Mouse (Mus musculus): ENCODE measurements around the gene Pex14. TPM values are rescaled to one million over a fixed set of nuclear protein-coding genes. Genes with fewer than 3 reads are reported as not detected.

Gene Pex14
- polyA plus RNA-seq, 1 experiment: 49.3 TPM

- Histone ChIP-seq H3K36me3 (ENCODE audit: control insufficient read depth, insufficient read depth, low read length) (no peaks in the 10 kb centered on the region), H3K27ac (ENCODE audit: insufficient read depth, low read depth, low read length) (no peak overlapping the region), H3K27me3 (replicated peaks; ENCODE audit: control insufficient read depth, insufficient read depth, low read length) (no peaks in the 10 kb centered on the region), H3K4me3 (ENCODE audit: insufficient read depth, low read depth, low read length) (no peak overlapping the region), H3K4me1 (ENCODE audit: control insufficient read depth, insufficient read depth, low read length) (peaks cover 12% of the 10 kb centered on the region)
- TF ChIP-seq POLR2A (IDR thresholded peaks at IDR 0.05; ENCODE audit: low read depth, low read length) (no peak), CTCF (conservative IDR thresholded peaks at IDR 0.05; ENCODE audit: insufficient read depth, insufficient read length, low read depth, low read length) (no peak)
- no peak for DNase-seq
- 77% methylated on average over 7 of the region's 7 CpGs for WGBS
Observed at GRCm38 (mm10) chr4:148974833-148975232, 124.8 kb downstream of the Pex14 start.

- Histone ChIP-seq H3K36me3 (ENCODE audit: control insufficient read depth, insufficient read depth, low read length) (no peaks in the 10 kb centered on the region), H3K4me1 (ENCODE audit: control insufficient read depth, insufficient read depth, low read length) (peaks cover 13% of the 10 kb centered on the region), H3K27ac (ENCODE audit: insufficient read depth, low read depth, low read length) (no peak overlapping the region), H3K27me3 (replicated peaks; ENCODE audit: control insufficient read depth, insufficient read depth, low read length) (no peaks in the 10 kb centered on the region), H3K4me3 (ENCODE audit: insufficient read depth, low read depth, low read length) (no peak overlapping the region)
- 72% methylated on average over 14 of the region's 14 CpGs for WGBS
- no peak for TF ChIP-seq CTCF (conservative IDR thresholded peaks at IDR 0.05; ENCODE audit: insufficient read depth, insufficient read length, low read depth, low read length)
- TF ChIP-seq POLR2A (IDR thresholded peaks at IDR 0.05; ENCODE audit: low read depth, low read length): no peak
- no peak for DNase-seq
Observed at GRCm38 (mm10) chr4:148973387-148973786, 126.3 kb downstream of the Pex14 start.

- DNase-seq: peak; percentile 33
- Histone ChIP-seq H3K4me1 (ENCODE audit: control insufficient read depth, insufficient read depth, low read length) (peaks cover 10% of the 10 kb centered on the region), H3K4me3 (ENCODE audit: insufficient read depth, low read depth, low read length) (no peak overlapping the region), H3K27ac (ENCODE audit: insufficient read depth, low read depth, low read length) (no peak overlapping the region), H3K27me3 (replicated peaks; ENCODE audit: control insufficient read depth, insufficient read depth, low read length) (no peaks in the 10 kb centered on the region), H3K36me3 (ENCODE audit: control insufficient read depth, insufficient read depth, low read length) (no peaks in the 10 kb centered on the region)
- 64% methylated on average over 14 of the region's 14 CpGs for WGBS
- TF ChIP-seq POLR2A (IDR thresholded peaks at IDR 0.05; ENCODE audit: low read depth, low read length) (no peak), CTCF (conservative IDR thresholded peaks at IDR 0.05; ENCODE audit: insufficient read depth, insufficient read length, low read depth, low read length) (no peak)
Observed at GRCm38 (mm10) chr4:148972707-148973106, 127.0 kb downstream of the Pex14 start.

GRCm38 (mm10) chr4:148971613-148972242 is 127.9 kb downstream of the Pex14 start:
- Histone ChIP-seq H3K27me3 (replicated peaks; ENCODE audit: control insufficient read depth, insufficient read depth, low read length) (no peaks in the 10 kb centered on the region), H3K4me1 (ENCODE audit: control insufficient read depth, insufficient read depth, low read length) (peaks cover 10% of the 10 kb centered on the region), H3K36me3 (ENCODE audit: control insufficient read depth, insufficient read depth, low read length) (no peaks in the 10 kb centered on the region), H3K4me3 (ENCODE audit: insufficient read depth, low read depth, low read length) (no peak overlapping the region), H3K27ac (ENCODE audit: insufficient read depth, low read depth, low read length) (no peak overlapping the region)
- no peak for TF ChIP-seq POLR2A (IDR thresholded peaks at IDR 0.05; ENCODE audit: low read depth, low read length)
- no peak for TF ChIP-seq CTCF (conservative IDR thresholded peaks at IDR 0.05; ENCODE audit: insufficient read depth, insufficient read length, low read depth, low read length)
- WGBS: 53% methylated on average over 3 of the region's 3 CpGs
- no peak for DNase-seq

GRCm38 (mm10) chr4:148970742-148971141 is 128.9 kb downstream of the Pex14 start:
- 64% methylated on average over 4 of the region's 4 CpGs for WGBS
- H3K4me3 ChIP-seq (ENCODE audit: insufficient read depth, low read depth, low read length): no peak overlapping the region
- H3K27ac ChIP-seq (ENCODE audit: insufficient read depth, low read depth, low read length): no peak overlapping the region
- TF ChIP-seq CTCF (conservative IDR thresholded peaks at IDR 0.05; ENCODE audit: insufficient read depth, insufficient read length, low read depth, low read length) (no peak), POLR2A (IDR thresholded peaks at IDR 0.05; ENCODE audit: low read depth, low read length) (no peak)
- no peaks in the 10 kb centered on the region for H3K36me3 ChIP-seq (ENCODE audit: control insufficient read depth, insufficient read depth, low read length)
- DNase-seq: peak; percentile 54
- H3K27me3 ChIP-seq (replicated peaks; ENCODE audit: control insufficient read depth, insufficient read depth, low read length): no peaks in the 10 kb centered on the region
- peaks cover 10% of the 10 kb centered on the region for H3K4me1 ChIP-seq (ENCODE audit: control insufficient read depth, insufficient read depth, low read length)

GRCm38 (mm10) chr4:148969610-148970009 is 130.1 kb downstream of the Pex14 start:
- Histone ChIP-seq H3K4me1 (ENCODE audit: control insufficient read depth, insufficient read depth, low read length) (peaks cover 10% of the 10 kb centered on the region), H3K27me3 (replicated peaks; ENCODE audit: control insufficient read depth, insufficient read depth, low read length) (no peaks in the 10 kb centered on the region), H3K4me3 (ENCODE audit: insufficient read depth, low read depth, low read length) (no peak overlapping the region), H3K36me3 (ENCODE audit: control insufficient read depth, insufficient read depth, low read length) (no peaks in the 10 kb centered on the region), H3K27ac (ENCODE audit: insufficient read depth, low read depth, low read length) (no peak overlapping the region)
- no peak for TF ChIP-seq CTCF (conservative IDR thresholded peaks at IDR 0.05; ENCODE audit: insufficient read depth, insufficient read length, low read depth, low read length)
- TF ChIP-seq POLR2A (IDR thresholded peaks at IDR 0.05; ENCODE audit: low read depth, low read length): no peak
- WGBS: 25% methylated on average over 5 of the region's 5 CpGs
- peak; percentile 78 for DNase-seq

GRCm38 (mm10) chr4:148968859-148969258 is 130.8 kb downstream of the Pex14 start:
- H3K27me3 ChIP-seq (replicated peaks; ENCODE audit: control insufficient read depth, insufficient read depth, low read length): no peaks in the 10 kb centered on the region
- TF ChIP-seq POLR2A (IDR thresholded peaks at IDR 0.05; ENCODE audit: low read depth, low read length): no peak
- no peak for TF ChIP-seq CTCF (conservative IDR thresholded peaks at IDR 0.05; ENCODE audit: insufficient read depth, insufficient read length, low read depth, low read length)
- WGBS: 81% methylated on average over 5 of the region's 5 CpGs
- H3K27ac ChIP-seq (ENCODE audit: insufficient read depth, low read depth, low read length): no peak overlapping the region
- no peak for DNase-seq
- no peaks in the 10 kb centered on the region for H3K36me3 ChIP-seq (ENCODE audit: control insufficient read depth, insufficient read depth, low read length)
- peaks cover 10% of the 10 kb centered on the region for H3K4me1 ChIP-seq (ENCODE audit: control insufficient read depth, insufficient read depth, low read length)
- no peak overlapping the region for H3K4me3 ChIP-seq (ENCODE audit: insufficient read depth, low read depth, low read length)

All from kidney, adult 2 months (tissue).